Mouse (Mus musculus) layer of hippocampus, postnatal 36 days (tissue): ENCODE measurements around the gene Kif9. TPM values are rescaled to one million over a fixed set of nuclear protein-coding genes. Genes with fewer than 3 reads are reported as not detected.

Experiments
- DNase-seq, 2 experiments: peaks; one replicate each; pipeline ENCODE4 v3.0.0; 2022
- total RNA-seq, 2 experiments: library from RNA; stranded (reverse); gene quantifications; 2 replicates each; pipeline ENCODE4 v1.2.3; 2021

Gene Kif9
- total RNA-seq, 2 experiments from 2014 or later, result 3.0 to 3.8 TPM

GRCm38 (mm10) chr9:110529002-110529737 is 52.4 kb downstream of the Kif9 start:
- no peak for DNase-seq

DNA sequence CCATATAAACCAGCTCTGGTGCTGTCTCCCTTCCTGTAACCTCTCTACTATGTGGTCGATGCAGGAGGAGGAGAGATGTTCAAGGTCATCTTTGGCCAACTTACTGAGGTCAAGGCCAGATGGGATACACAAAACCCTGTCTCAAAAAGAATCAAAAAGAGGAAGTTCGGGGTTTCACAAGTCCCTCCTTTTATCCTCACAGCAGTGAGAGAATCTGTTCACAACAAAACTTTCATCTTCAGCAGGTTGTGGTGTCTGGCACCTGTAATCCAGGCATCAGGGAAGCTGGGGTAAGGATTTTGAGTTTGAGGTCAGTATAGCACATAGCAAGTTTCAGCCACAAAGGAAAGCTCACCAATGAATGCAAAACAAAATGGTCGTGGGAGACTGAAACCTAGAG is 53.9 kb downstream of the Kif9 start:
- DNase-seq, result no peak

- no peak for DNase-seq
These were observed 54.5 kb downstream of the Kif9 start for GRCm38 (mm10) chr9:110531151-110531791.

DNA sequence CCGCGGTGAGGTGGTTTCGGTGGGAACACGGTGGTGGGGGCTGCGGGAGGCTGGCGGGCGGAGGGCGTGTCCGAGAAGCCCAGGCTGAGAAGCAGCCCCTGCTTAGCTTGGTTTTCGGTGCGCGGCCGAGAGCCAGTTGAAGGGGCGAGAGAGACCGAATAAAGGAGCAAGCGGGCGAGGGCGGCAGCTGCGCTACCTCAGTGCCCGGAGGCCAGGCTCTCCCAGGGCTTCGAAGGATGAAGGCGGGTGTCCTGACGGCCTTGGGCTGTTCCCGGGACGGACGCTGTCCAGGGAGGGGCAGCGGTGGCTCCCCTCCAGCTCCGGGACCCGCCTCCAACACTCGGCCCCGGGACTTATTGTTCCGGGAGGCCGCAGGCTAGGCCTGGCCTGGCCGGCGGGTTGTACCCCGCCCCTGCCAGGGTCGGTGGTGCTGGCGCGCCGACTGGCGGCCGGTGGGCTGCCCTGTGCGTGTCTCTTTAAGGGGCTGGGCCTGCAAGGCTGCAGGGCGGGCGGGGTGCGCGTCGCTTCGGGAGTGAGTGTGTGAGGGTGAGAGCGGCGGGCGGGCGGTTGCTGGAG is 55.2 kb downstream of the Kif9 start:
- DNase-seq, result peak; percentile 92 to 93

DNA sequence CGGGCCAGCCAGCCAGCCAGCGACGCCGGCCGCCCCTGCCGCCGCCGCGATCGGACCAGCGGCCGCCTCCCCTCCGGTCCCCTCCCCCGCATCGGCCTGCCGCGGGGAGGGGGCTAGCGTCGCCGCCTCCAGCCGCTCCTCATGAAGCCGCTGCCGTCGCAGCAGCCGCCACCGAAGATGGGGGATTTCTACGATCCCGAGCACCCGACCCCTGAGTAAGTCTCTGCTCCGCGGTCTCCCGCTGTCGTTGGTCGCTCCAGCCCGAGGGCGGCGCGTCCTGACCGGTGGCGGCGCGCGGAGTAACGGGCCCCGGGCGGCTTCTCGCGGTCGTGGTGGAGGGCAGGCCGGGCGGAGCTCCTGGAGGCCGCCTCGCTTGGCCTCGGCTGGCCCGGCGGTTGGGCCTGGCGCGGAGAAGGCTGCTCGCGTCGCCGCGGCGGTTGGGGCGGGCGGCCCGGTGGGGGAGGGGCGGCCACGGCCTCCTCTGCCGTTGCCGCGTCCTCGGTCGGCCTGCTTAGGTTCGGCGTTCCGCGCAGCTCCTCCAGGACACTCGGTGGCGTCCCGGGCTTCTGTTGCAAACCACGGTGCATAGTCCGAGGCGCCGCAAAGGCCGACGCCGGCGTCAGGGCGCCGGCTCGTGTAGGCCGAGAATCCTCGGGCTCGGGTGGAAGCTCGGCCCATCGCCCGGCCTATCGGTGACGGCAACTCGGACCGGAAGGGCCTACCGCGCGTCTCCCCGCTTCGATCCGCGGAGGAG is 56.0 kb downstream of the Kif9 start, which contains the start of gene Setd2:
TSS of gene Setd2 (plus strand) at position 60 of the 754 bp plus-strand sequence.
- DNase-seq, result peak; percentile 71 to 72

- DNase-seq, result no peak
These were observed 56.9 kb downstream of the Kif9 start for GRCm38 (mm10) chr9:110533645-110534044.

GRCm38 (mm10) chr9:110535114-110535513 is 58.4 kb downstream of the Kif9 start:
- DNase-seq, result no peak

DNA sequence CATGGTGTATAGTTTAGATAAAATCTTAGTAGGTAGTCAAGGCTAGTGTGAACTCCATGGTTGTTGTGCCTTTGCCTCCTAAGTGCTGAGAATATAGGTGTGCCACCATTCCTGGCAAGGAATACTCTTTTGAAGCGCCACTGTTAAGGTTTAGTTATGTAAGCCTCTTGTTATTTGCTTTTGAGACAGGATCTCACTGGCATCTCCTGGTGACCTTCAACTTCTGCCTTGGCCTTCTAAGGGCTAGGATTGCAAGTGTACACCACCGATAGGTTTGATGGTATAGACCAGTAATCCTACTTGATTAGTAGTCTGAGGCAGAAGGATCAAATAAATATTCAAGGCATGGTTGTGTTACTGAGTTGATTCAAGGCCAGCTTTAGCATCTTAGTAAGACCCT is 59.9 kb downstream of the Kif9 start:
- DNase-seq, result no peak

GRCm38 (mm10) chr9:110538511-110538910 is 61.8 kb downstream of the Kif9 start:
- DNase-seq, result no peak

GRCm38 (mm10) chr9:110541988-110542387 is 65.2 kb downstream of the Kif9 start:
- DNase-seq, result no peak

- DNase-seq, result no peak
These were observed 71.5 kb downstream of the Kif9 start for GRCm38 (mm10) chr9:110548261-110548660.

DNA sequence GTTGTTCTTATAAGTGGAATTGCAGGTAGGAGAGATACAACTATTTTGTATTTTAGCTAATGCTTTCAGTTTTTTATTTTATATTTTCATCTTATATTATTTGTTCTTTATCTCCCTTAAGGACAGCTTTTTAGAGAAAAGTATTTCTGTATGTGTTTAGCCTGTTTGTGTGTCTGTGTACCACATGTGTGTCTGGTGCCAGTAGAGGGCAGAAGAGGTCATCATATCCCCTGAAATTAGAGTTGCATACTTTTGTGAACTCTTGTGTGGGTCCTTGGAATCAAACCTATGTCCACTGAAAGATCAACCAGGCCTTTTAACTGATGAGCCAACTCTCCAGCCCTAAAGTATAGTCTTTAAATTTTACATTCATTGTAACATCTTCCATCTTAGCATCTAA is 91.6 kb downstream of the Kif9 start:
- no peak for DNase-seq

Other genes with a start within 250 kb of the Kif9 start
- gene Cspg5, start 233.2 kb upstream of the Kif9 start, total RNA-seq, result 100 to 1,000 TPM; 274 to 279 TPM
- 10 to 100 TPM in 1 of 2 experiments, 1 to 10 TPM in 1; 9.7 to 13.8 TPM for gene Elp6, start 171.8 kb upstream of the Kif9 start, total RNA-seq
- 10 to 100 TPM; 97.4 to 98.6 TPM for gene Scap, start 143.7 kb upstream of the Kif9 start, total RNA-seq
- 10 to 100 TPM; 53.5 to 54.3 TPM for gene Ptpn23, start 68.7 kb upstream of the Kif9 start, total RNA-seq
- not detected for gene Ngp, start 57.2 kb upstream of the Kif9 start, total RNA-seq
- gene Klhl18, start 264 bp upstream of the Kif9 start, total RNA-seq, result 10 to 100 TPM; 24.0 to 25.8 TPM
- gene Setd2, start 55.6 kb downstream of the Kif9 start, total RNA-seq, result 10 to 100 TPM; 62.6 to 67.6 TPM
- 1 to 10 TPM; 1.8 to 2.4 TPM for gene Nradd, start 147.5 kb downstream of the Kif9 start, total RNA-seq
- 10 to 100 TPM; 14.0 to 17.5 TPM for gene Nbeal2, start 177.2 kb downstream of the Kif9 start, total RNA-seq
- 10 to 100 TPM; 48.3 to 54.5 TPM for gene Ccdc12, start 179.5 kb downstream of the Kif9 start, total RNA-seq